Mouse (Mus musculus) limb, embryonic 12.5 days (tissue): ENCODE data around the gene Npepl1. TPM values are rescaled to one million over a fixed set of nuclear protein-coding genes. Genes with fewer than 3 reads are reported as not detected.
A peak's percentile ranks its signal among the peaks of the same experiment; 100 is the strongest.

ENCODE experiments used
- ATAC-seq: fragments of 200-750 bp; cut with Nextera tagmentation; 2 replicates; pipeline ENCODE4 v1.8.0; 2017; ENCODE audit warnings: low read depth, moderate TSS enrichment; ENCODE audit not compliant: insufficient number of reproducible peaks, insufficient read depth, low FRiP score, low TSS enrichment
- H3K27ac ChIP-seq: fragments of 300-500 bp; sonication (generic); 2 replicates; pipeline ENCODE4 v1.5.1; 2016; ENCODE audit warnings: mild to moderate bottlenecking, moderate library complexity
- H3K27me3 ChIP-seq: fragments of 300-500 bp; sonication (generic); 2 replicates; pipeline ENCODE4 v1.6.1; 2016; ENCODE audit warnings: mild to moderate bottlenecking, moderate library complexity
- H3K36me3 ChIP-seq: fragments of 300-500 bp; sonication (generic); 2 replicates; pipeline ENCODE4 v1.6.1; 2016; ENCODE audit warnings: mild to moderate bottlenecking, moderate library complexity
- H3K4me1 ChIP-seq: fragments of 300-500 bp; sonication (generic); replicated peaks from 2 replicates; pipeline ENCODE4 v1.6.1; 2016
- H3K4me2 ChIP-seq: fragments of 300-500 bp; sonication (generic); 2 replicates; pipeline ENCODE4 v1.6.1; 2016; ENCODE audit warnings: mild to moderate bottlenecking, moderate library complexity
- H3K4me3 ChIP-seq: fragments of 300-500 bp; sonication (generic); replicated peaks from 2 replicates; pipeline ENCODE4 v1.5.1; 2016; ENCODE audit warnings: mild to moderate bottlenecking
- H3K9ac ChIP-seq: fragments of 300-500 bp; sonication (generic); replicated peaks from 2 replicates; pipeline ENCODE4 v1.6.1; 2016; ENCODE audit warnings: mild to moderate bottlenecking, moderate library complexity
- H3K9me3 ChIP-seq: fragments of 300-500 bp; sonication (generic); 2 replicates; pipeline ENCODE4 v1.6.1; 2016; ENCODE audit warnings: mild to moderate bottlenecking, moderate library complexity
- WGBS: fragments of 180-500 bp; shearing (Covaris S2); methylation state at CpG from one replicate; pipeline ENCODE4 v1.1.7; 2016; 5-methylcytosine and 5-hydroxymethylcytosine counted together
- polyA plus RNA-seq: library from polyadenylated mRNA; unstranded; fragments of >200 nt; fragmentation: Nextera tagmentation; extraction: Ambion mirVana; gene quantifications from 2 replicates; pipeline ENCODE4 v1.2.1, GENCODE M21; 2016

Gene Npepl1
- 52.6 and 56.6 TPM in 2 replicates for polyA plus RNA-seq

GRCm38 (mm10) chr2:174109991-174110782 lies at the start of gene Npepl1:
TSS of gene Npepl1 (plus strand) at chr2:174110349.
- Histone ChIP-seq H3K4me2 (peak within 1 kb of the TSS; percentile 90), H3K9me3 (no peaks in the 10 kb centered on the region), H3K4me3 (peak within 1 kb of the TSS; percentile 64), H3K36me3 (peaks cover 26% of the 10 kb centered on the region), H3K4me1 (peaks cover 18% of the 10 kb centered on the region), H3K9ac (peak within 1 kb of the TSS; percentile 91), H3K27ac (peak within 1 kb of the TSS; percentile 84), H3K27me3 (no peaks in the 10 kb centered on the region)
- peak; percentile 64 for ATAC-seq
- 1% methylated on average over 76 of the region's 90 CpGs for WGBS

GRCm38 (mm10) chr2:174061219-174061618 lies 48.9 kb upstream of the Npepl1 start:
- no peak for ATAC-seq
- Histone ChIP-seq H3K27me3 (no peaks in the 10 kb centered on the region), H3K9me3 (no peaks in the 10 kb centered on the region), H3K9ac (no peak overlapping the region), H3K4me3 (no peak overlapping the region), H3K36me3 (no peaks in the 10 kb centered on the region), H3K4me2 (no peak overlapping the region), H3K27ac (no peak overlapping the region), H3K4me1 (peaks cover 24% of the 10 kb centered on the region)
- WGBS, result 46% methylated on average over 2 of the region's 2 CpGs

GRCm38 (mm10) chr2:174063074-174063473 lies 47.1 kb upstream of the Npepl1 start:
- H3K9ac ChIP-seq, result no peak overlapping the region
- no peaks in the 10 kb centered on the region for H3K36me3 ChIP-seq
- no peaks in the 10 kb centered on the region for H3K9me3 ChIP-seq
- H3K27me3 ChIP-seq, result no peaks in the 10 kb centered on the region
- peak overlapping the region; percentile 78 for H3K27ac ChIP-seq
- H3K4me3 ChIP-seq, result no peak overlapping the region
- peaks cover 17% of the 10 kb centered on the region for H3K4me1 ChIP-seq
- ATAC-seq, result no peak
- no peak overlapping the region for H3K4me2 ChIP-seq
- WGBS, result 67% methylated on average over 6 of the region's 6 CpGs

GRCm38 (mm10) chr2:174063527-174064211 lies 46.5 kb upstream of the Npepl1 start:
- Histone ChIP-seq H3K9me3 (no peaks in the 10 kb centered on the region), H3K4me3 (no peak overlapping the region), H3K4me1 (peaks cover 16% of the 10 kb centered on the region), H3K27ac (peak overlapping the region; percentile 78), H3K27me3 (no peaks in the 10 kb centered on the region), H3K4me2 (no peak overlapping the region), H3K9ac (no peak overlapping the region), H3K36me3 (no peaks in the 10 kb centered on the region)
- ATAC-seq, result peak; percentile 76; the same call in 1 of the 2 replicates
- 59% methylated on average over 9 of the region's 9 CpGs for WGBS

- H3K9ac ChIP-seq, result no peak overlapping the region
- no peak overlapping the region for H3K4me2 ChIP-seq
- H3K4me1 ChIP-seq, result peaks cover 25% of the 10 kb centered on the region
- no peaks in the 10 kb centered on the region for H3K27me3 ChIP-seq
- WGBS, result 85% methylated on average over 6 of the region's 6 CpGs
- H3K4me3 ChIP-seq, result no peak overlapping the region
- no peaks in the 10 kb centered on the region for H3K36me3 ChIP-seq
- no peaks in the 10 kb centered on the region for H3K9me3 ChIP-seq
- no peak for ATAC-seq
- H3K27ac ChIP-seq, result no peak overlapping the region
Measured at GRCm38 (mm10) chr2:174067793-174068419, 42.2 kb upstream of the Npepl1 start.

- H3K27me3 ChIP-seq, result no peaks in the 10 kb centered on the region
- peaks cover 18% of the 10 kb centered on the region; the same call in 1 of the 2 replicates for H3K4me1 ChIP-seq
- no peak overlapping the region for H3K4me2 ChIP-seq
- H3K4me3 ChIP-seq, result no peak overlapping the region
- no peaks in the 10 kb centered on the region for H3K9me3 ChIP-seq
- no peak for ATAC-seq
- H3K27ac ChIP-seq, result no peak overlapping the region
- H3K36me3 ChIP-seq, result no peaks in the 10 kb centered on the region
- WGBS, result 78% methylated on average over 3 of the region's 3 CpGs
- H3K9ac ChIP-seq, result no peak overlapping the region
Measured at GRCm38 (mm10) chr2:174069532-174070049, 40.6 kb upstream of the Npepl1 start.

GRCm38 (mm10) chr2:174071406-174071805 lies 38.7 kb upstream of the Npepl1 start:
- H3K9ac ChIP-seq, result no peak overlapping the region
- H3K4me1 ChIP-seq, result peaks cover 28% of the 10 kb centered on the region
- ATAC-seq, result no peak
- H3K36me3 ChIP-seq, result no peaks in the 10 kb centered on the region
- 83% methylated on average over 5 of the region's 5 CpGs for WGBS
- no peak overlapping the region for H3K4me3 ChIP-seq
- no peaks in the 10 kb centered on the region for H3K9me3 ChIP-seq
- H3K27ac ChIP-seq, result no peak overlapping the region
- H3K4me2 ChIP-seq, result no peak overlapping the region
- no peaks in the 10 kb centered on the region for H3K27me3 ChIP-seq

- H3K9me3 ChIP-seq, result no peaks in the 10 kb centered on the region
- no peak for ATAC-seq
- 56% methylated on average over 5 of the region's 5 CpGs for WGBS
- no peak overlapping the region for H3K9ac ChIP-seq
- H3K4me1 ChIP-seq, result peaks cover 38% of the 10 kb centered on the region
- no peak overlapping the region for H3K4me3 ChIP-seq
- no peaks in the 10 kb centered on the region for H3K36me3 ChIP-seq
- no peaks in the 10 kb centered on the region for H3K27me3 ChIP-seq
- H3K4me2 ChIP-seq, result no peak overlapping the region
- H3K27ac ChIP-seq, result peak overlapping the region; percentile 98
Measured at GRCm38 (mm10) chr2:174073156-174073790, 36.9 kb upstream of the Npepl1 start.

- ATAC-seq, result no peak
- Histone ChIP-seq H3K4me2 (peak overlapping the region; percentile 88), H3K36me3 (no peaks in the 10 kb centered on the region), H3K9ac (peak overlapping the region; percentile 53), H3K9me3 (no peaks in the 10 kb centered on the region), H3K4me3 (peak overlapping the region; percentile 77), H3K27me3 (no peaks in the 10 kb centered on the region), H3K4me1 (peaks cover 40% of the 10 kb centered on the region), H3K27ac (peak overlapping the region; percentile 98)
- WGBS, result 0% methylated on average over 6 of the region's 13 CpGs
Measured at GRCm38 (mm10) chr2:174074621-174075020, 35.5 kb upstream of the Npepl1 start.

- peaks cover 40% of the 10 kb centered on the region for H3K4me1 ChIP-seq
- H3K4me2 ChIP-seq, result peak overlapping the region; percentile 88
- H3K27me3 ChIP-seq, result no peaks in the 10 kb centered on the region
- no peak for ATAC-seq
- peak overlapping the region; percentile 53 for H3K9ac ChIP-seq
- H3K4me3 ChIP-seq, result peak overlapping the region; percentile 77
- WGBS, result 2% methylated on average over 22 of the region's 22 CpGs
- peak overlapping the region; percentile 98 for H3K27ac ChIP-seq
- no peaks in the 10 kb centered on the region for H3K36me3 ChIP-seq
- H3K9me3 ChIP-seq, result no peaks in the 10 kb centered on the region
Measured at GRCm38 (mm10) chr2:174075072-174075570, 35.0 kb upstream of the Npepl1 start.
